Mouse (Mus musculus) CD4-positive, CD25-positive, alpha-beta regulatory T cell (primary cell): Measurements from ENCODE around the gene Ift52. TPM values are rescaled to one million over a fixed set of nuclear protein-coding genes. Genes with fewer than 3 reads are reported as not detected.

Source experiments
- polyA plus RNA-seq: library from polyadenylated mRNA; unstranded; fragments of 100-300 nt; shearing (Covaris generic); gene quantifications from one replicate; pipeline ENCODE4 v1.2.1, GENCODE M21; 2017

The Ift52 gene
- 61.6 TPM for polyA plus RNA-seq

GRCm38 (mm10) chr2:163016916-163017743 lies at the start of gene Ift52:
Gene Ift52 (plus strand): TSS chr2:163017354.

GRCm38 (mm10) chr2:162987218-162987617 lies 29.9 kb upstream of the Ift52 start, which contains the start of gene Sgk2:
Gene Sgk2 (plus strand): TSS chr2:162987330.

GRCm38 (mm10) chr2:163054335-163054840 lies 37.2 kb downstream of the Ift52 start, which contains the start of gene Mybl2:
Gene Mybl2 (plus strand): TSS chr2:163054687.

GRCm38 (mm10) chr2:163087728-163088127 lies 70.6 kb downstream of the Ift52 start, which contains the start of gene Gtsf1l:
Gene Gtsf1l (minus strand): TSS chr2:163087855.

Other genes starting within 250 kb of the Ift52 start
- gene Srsf6, start 85.8 kb upstream of the Ift52 start, polyA plus RNA-seq, result 163 TPM
- not detected for gene L3mbtl1, start 73.9 kb upstream of the Ift52 start, polyA plus RNA-seq
- gene Sgk2, start 30.0 kb upstream of the Ift52 start, polyA plus RNA-seq, result 0.11 TPM
- 4.2 TPM for gene Mybl2, start 37.3 kb downstream of the Ift52 start, polyA plus RNA-seq
- not detected for gene Gtsf1l, start 70.5 kb downstream of the Ift52 start, polyA plus RNA-seq
- 26.3 TPM for gene Tox2, start 185.8 kb downstream of the Ift52 start, polyA plus RNA-seq